Mouse (Mus musculus) gastrocnemius, postnatal 10 days (tissue): ENCODE measurements around the gene Vmn2r111. TPM values are rescaled to one million over a fixed set of nuclear protein-coding genes. Genes with fewer than 3 reads are reported as not detected.
"Not testable (repeated sequence)": the region's sequence is repeated elsewhere in the genome, so short reads cannot be mapped to it uniquely, and the experiment has no call there.

Experiments used
- DNase-seq: peaks from one replicate; pipeline ENCODE4 v3.0.0; 2021; ENCODE audit warnings: mixed read lengths
- long read RNA-seq, 2 experiments: library from polyadenylated mRNA; stranded (forward); transcript quantifications; one replicate each; pipeline ENCODE4 v2.0.0; 2021
- total RNA-seq, 2 experiments: library from RNA; stranded (reverse); gene quantifications; 2 replicates each; pipeline ENCODE4 v1.2.3; 2021

Vmn2r111 gene
- total RNA-seq, result not detected
- long read RNA-seq, experiment 1, result 0 reads
- long read RNA-seq, experiment 2, result 0 reads

DNA sequence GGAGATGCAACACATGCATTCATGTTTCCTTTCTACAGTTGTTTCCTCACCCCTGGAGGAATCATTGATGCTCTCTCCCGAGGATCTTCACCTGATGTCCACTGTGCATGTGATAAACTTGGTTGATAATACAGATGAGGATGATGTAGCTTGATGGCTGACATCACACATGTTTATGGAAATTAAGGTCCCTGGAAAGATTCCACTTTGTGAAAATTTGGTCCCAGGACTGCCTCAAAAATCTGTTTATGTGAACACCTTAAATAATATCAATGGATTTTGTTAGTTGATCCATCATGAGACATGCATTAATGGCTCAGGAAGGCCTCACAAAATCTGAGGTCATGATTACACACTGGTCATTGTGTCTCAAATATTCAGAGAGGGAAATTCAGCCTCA is at the start of gene Vmn2r111:
Gene Vmn2r111 (minus strand): TSS at position 101 of the 400 bp plus-strand sequence.
- not testable (repeated sequence) for DNase-seq

DNA sequence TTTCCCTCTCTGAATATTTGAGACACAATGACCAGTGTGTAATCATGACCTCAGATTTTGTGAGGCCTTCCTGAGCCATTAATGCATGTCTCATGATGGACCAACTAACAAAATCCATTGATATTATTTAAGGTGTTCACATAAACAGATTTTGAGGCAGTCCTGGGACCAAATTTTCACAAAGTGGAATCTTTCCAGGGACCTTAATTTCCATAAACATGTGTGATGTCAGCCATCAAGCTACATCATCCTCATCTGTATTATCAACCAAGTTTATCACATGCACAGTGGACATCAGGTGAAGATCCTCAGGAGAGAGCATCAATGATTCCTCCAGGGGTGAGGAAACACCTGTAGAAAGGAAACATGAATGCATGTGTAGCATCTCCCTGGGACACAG is 27.4 kb upstream of the Vmn2r111 start, which contains the start of gene Vmn2r112:
Gene Vmn2r112 (plus strand): TSS at position 301 of the 400 bp plus-strand sequence.
- DNase-seq, result not testable (repeated sequence)

DNA sequence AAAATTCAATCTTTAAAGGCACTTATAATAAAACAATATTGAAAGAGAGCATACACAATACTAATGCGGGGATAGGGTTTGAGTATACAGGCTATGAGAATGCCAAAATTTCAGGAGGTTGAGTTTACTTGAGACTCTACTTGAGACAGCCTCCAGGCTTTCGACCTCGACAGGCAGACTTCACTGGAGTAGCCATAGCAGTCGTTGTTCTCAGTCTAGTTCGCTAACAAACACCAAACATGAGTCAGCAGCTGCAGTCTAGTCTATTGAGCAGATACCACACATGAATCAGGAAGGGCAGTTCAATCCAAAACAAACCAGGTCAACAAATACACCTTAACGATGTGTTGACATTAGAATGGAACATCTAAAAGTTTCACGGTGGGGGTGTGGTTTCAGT is 52.8 kb downstream of the Vmn2r111 start:
- not testable (repeated sequence) for DNase-seq

DNA sequence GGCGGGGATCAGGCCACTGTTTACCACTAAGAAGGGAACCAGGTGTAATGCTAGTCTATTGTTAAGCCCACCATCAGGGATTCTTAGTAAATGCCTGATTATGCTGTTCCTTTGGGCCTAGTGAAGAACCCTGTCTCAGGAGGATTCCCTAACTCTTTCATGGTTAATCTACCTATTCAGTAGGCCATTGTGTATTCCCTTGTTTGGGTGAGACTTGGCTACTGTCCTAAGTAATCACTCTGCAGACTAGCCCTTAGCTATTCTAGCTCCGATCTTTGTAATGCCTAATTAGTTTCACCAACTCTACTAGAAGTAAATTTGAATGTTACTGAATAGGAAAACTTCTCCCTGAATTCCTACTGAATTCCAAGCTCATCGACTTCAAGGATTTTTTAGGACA is 53.2 kb downstream of the Vmn2r111 start:
- not testable (repeated sequence) for DNase-seq

DNA sequence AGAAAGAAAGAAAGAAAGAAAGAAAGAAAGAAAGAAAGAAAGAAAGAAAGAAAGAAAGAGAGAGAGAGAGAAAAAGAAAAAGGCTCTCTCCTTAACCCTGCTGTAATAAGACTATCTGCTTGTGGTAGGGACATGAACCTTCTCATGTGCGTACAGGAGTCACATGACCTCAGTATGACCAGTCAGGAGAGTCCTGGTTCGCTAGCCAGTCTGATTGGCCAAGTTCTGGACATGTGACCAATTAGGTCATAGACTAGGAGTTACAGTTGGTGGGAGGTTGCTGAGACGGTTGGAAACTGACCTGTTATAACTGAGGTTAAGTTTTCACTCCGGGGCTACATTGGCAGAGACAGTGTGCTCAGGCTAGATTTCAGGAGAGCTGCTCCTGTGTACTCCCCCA is 76.2 kb downstream of the Vmn2r111 start:
- no peak for DNase-seq

Other genes starting within 250 kb of the Vmn2r111 start
- gene Zfp944, start 212.1 kb downstream of the Vmn2r111 start, total RNA-seq, result 1 to 10 TPM; 4.1 to 5.0 TPM
- 1 to 10 TPM; 6.8 TPM for gene Zfp758, start 212.0 kb downstream of the Vmn2r111 start, total RNA-seq
- 1 to 10 TPM; 3.6 to 4.1 TPM for gene Zfp946, start 149.3 kb downstream of the Vmn2r111 start, total RNA-seq
- not detected for gene Vmn2r112, start 27.5 kb upstream of the Vmn2r111 start, total RNA-seq